Mouse (Mus musculus): ENCODE data around the gene Nedd1. TPM values are rescaled to one million over a fixed set of nuclear protein-coding genes. Genes with fewer than 3 reads are reported as not detected.

Nedd1 gene
- 59.0 and 60.5 TPM in 2 replicates for polyA plus RNA-seq (2016; fragmentation: Nextera tagmentation; extraction: Ambion mirVana)

- peaks cover 9% of the 10 kb centered on the region; the same call in 1 of the 2 replicates for H3K9me3 ChIP-seq
- peaks cover 19% of the 10 kb centered on the region for H3K4me1 ChIP-seq
- WGBS = under 1% methylated on average over 57 of the region's 57 CpGs
- DNase-seq (ENCODE audit: extremely low spot score, low spot score) = peak; percentile 92
- H3K27me3 ChIP-seq (ENCODE audit: poor library complexity, severe bottlenecking) = no peaks in the 10 kb centered on the region
- peak within 1 kb of the TSS; percentile 98 for H3K27ac ChIP-seq
- H3K36me3 ChIP-seq (replicated peaks) = peaks cover 28% of the 10 kb centered on the region
- peak within 1 kb of the TSS; percentile 94 for H3K4me3 ChIP-seq
Observed at GRCm38 (mm10) chr10:92721771-92722619, at the start of gene Nedd1. Gene Nedd1, minus strand, starts transcription at chr10:92722420.

- Histone ChIP-seq H3K36me3 (replicated peaks) (no peaks in the 10 kb centered on the region), H3K4me3 (no peak overlapping the region), H3K4me1 (no peaks in the 10 kb centered on the region), H3K27ac (no peak overlapping the region), H3K27me3 (ENCODE audit: poor library complexity, severe bottlenecking) (no peaks in the 10 kb centered on the region), H3K9me3 (peaks cover 13% of the 10 kb centered on the region)
- 90% methylated on average over 5 of the region's 5 CpGs for WGBS
- no peak for DNase-seq (ENCODE audit: extremely low spot score, low spot score)
Observed at GRCm38 (mm10) chr10:92754359-92754758, 32.1 kb upstream of the Nedd1 start.

DNA sequence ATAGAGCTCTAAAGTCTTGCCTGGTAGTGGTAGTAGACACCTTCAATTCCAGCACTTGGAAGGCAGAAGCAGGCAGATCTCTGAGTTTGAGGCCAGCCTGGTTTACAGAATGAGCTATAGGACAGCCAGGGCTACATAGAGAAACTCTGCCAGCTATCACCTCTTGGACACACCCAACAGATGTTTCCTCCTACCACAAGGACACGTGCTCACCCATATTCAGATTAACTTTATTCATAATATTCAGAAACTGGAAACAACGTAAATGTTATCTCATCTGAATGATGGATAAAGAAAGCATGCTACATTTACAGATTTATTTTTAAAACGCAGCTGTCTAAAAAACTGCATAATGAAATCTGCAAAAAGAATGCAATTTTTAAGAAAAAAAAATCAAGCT, 8.1 kb upstream of the Nedd1 start:
- H3K27ac ChIP-seq = no peak overlapping the region

DNA sequence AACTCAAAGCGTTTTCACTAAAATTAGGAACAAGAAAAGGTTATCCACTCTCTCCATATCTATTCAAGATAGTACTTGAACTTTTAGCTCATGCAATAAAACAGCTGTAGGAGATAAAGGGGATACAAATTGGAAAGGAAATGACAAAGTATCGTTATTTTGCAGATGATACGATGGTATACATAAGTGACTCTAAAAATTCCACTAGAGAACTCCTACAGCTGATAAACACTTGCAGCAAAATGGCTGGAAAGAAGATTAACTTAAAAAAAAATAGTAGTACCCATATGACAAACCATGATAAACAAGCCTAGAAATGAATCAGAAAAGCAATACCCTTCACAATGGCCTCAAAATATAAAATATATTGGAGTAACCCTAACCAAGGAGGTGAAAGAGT, 6.5 kb upstream of the Nedd1 start:
- H3K9me3 ChIP-seq = peaks cover 9% of the 10 kb centered on the region; the same call in 1 of the 2 replicates
- no peak overlapping the region for H3K27ac ChIP-seq
- WGBS = 90% methylated on average over 3 of the region's 3 CpGs
- no peaks in the 10 kb centered on the region for H3K27me3 ChIP-seq (ENCODE audit: poor library complexity, severe bottlenecking)
- DNase-seq (ENCODE audit: extremely low spot score, low spot score) = no peak
- no peaks in the 10 kb centered on the region for H3K36me3 ChIP-seq (replicated peaks)
- H3K4me3 ChIP-seq = no peak overlapping the region
- H3K4me1 ChIP-seq = no peaks in the 10 kb centered on the region

More for the DNA sequence above, 8.1 kb upstream of the Nedd1 start:
- 87% methylated on average over 3 of the region's 3 CpGs for WGBS
- no peak for DNase-seq (ENCODE audit: extremely low spot score, low spot score)
- H3K4me3 ChIP-seq = no peak overlapping the region
- no peaks in the 10 kb centered on the region for H3K36me3 ChIP-seq (replicated peaks)
- no peaks in the 10 kb centered on the region for H3K27me3 ChIP-seq (ENCODE audit: poor library complexity, severe bottlenecking)
- H3K4me1 ChIP-seq = no peaks in the 10 kb centered on the region
- H3K9me3 ChIP-seq = peaks cover 3% of the 10 kb centered on the region; the same call in 1 of the 2 replicates

DNA sequence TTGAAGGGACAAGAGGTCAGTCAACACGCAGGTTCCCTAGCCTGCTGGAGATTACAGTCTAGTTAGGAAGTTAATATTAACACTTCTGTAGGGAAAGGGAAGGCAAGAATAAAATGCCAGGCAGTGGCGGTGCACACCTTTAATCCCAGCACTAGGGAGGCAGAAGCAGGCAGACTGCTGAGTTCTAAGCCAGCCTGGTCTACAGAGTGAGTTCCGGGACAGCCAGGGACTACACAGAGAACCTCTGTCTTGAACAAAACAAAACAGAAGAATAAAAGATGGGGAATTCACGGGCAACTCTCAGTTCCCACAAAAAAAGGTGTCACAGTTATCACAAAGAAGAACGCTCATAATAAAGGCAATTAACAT, 384 bp upstream of the Nedd1 start:
- Histone ChIP-seq H3K27me3 (ENCODE audit: poor library complexity, severe bottlenecking) (no peaks in the 10 kb centered on the region), H3K27ac (peak overlapping the region; percentile 98), H3K36me3 (replicated peaks) (peaks cover 22% of the 10 kb centered on the region), H3K9me3 (peaks cover 9% of the 10 kb centered on the region; the same call in 1 of the 2 replicates), H3K4me1 (peaks cover 19% of the 10 kb centered on the region), H3K4me3 (peak overlapping the region; percentile 94)
- no peak for DNase-seq (ENCODE audit: extremely low spot score, low spot score)
- 41% methylated on average over 5 of the region's 5 CpGs for WGBS

DNA sequence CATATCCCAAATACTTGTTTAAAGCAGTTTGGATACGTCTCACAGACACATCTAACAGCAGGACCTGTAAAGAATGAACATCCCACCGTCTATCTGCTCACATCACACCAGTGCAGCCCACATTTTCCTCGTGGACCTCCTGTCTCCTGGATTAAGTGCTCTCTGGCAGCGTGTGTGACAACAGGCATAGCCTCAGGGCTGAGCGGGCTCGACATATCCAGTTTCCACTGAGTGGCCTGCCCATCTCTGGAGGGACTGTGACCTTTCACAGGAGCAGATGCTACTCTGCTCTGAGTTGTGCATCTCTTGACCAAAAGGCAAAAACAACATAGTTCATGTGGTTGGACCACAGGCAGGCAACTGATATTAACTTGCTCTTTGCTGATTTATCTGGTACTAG, 23.2 kb downstream of the Nedd1 start:
- 78% methylated on average over 6 of the region's 6 CpGs for WGBS
- Histone ChIP-seq H3K9me3 (no peaks in the 10 kb centered on the region), H3K36me3 (replicated peaks) (peaks cover 84% of the 10 kb centered on the region), H3K4me1 (no peaks in the 10 kb centered on the region), H3K27me3 (ENCODE audit: poor library complexity, severe bottlenecking) (no peaks in the 10 kb centered on the region), H3K4me3 (no peak overlapping the region), H3K27ac (no peak overlapping the region)
- DNase-seq (ENCODE audit: extremely low spot score, low spot score) = no peak

GRCm38 (mm10) chr10:92675056-92675455, 47.2 kb downstream of the Nedd1 start:
- Histone ChIP-seq H3K4me3 (no peak overlapping the region), H3K4me1 (no peaks in the 10 kb centered on the region), H3K27me3 (ENCODE audit: poor library complexity, severe bottlenecking) (no peaks in the 10 kb centered on the region), H3K9me3 (no peaks in the 10 kb centered on the region), H3K27ac (no peak overlapping the region), H3K36me3 (replicated peaks) (no peaks in the 10 kb centered on the region)
- 94% methylated on average over 4 of the region's 4 CpGs for WGBS
- no peak for DNase-seq (ENCODE audit: extremely low spot score, low spot score)

- Histone ChIP-seq H3K27me3 (ENCODE audit: poor library complexity, severe bottlenecking) (no peaks in the 10 kb centered on the region), H3K9me3 (no peaks in the 10 kb centered on the region; the same call in 1 of the 2 replicates)
- WGBS = 90% methylated on average over 4 of the region's 4 CpGs
Observed at GRCm38 (mm10) chr10:92671906-92672305, 50.3 kb downstream of the Nedd1 start.

GRCm38 (mm10) chr10:92665287-92665686, 56.9 kb downstream of the Nedd1 start:
- Histone ChIP-seq H3K27me3 (ENCODE audit: poor library complexity, severe bottlenecking) (no peaks in the 10 kb centered on the region), H3K4me1 (no peaks in the 10 kb centered on the region), H3K9me3 (no peaks in the 10 kb centered on the region; the same call in 1 of the 2 replicates), H3K27ac (no peak overlapping the region), H3K4me3 (no peak overlapping the region), H3K36me3 (replicated peaks) (no peaks in the 10 kb centered on the region)
- no peak for DNase-seq (ENCODE audit: extremely low spot score, low spot score)
- WGBS = 91% methylated on average over 5 of the region's 5 CpGs

More at GRCm38 (mm10) chr10:92671906-92672305, 50.3 kb downstream of the Nedd1 start:
- H3K36me3 ChIP-seq (replicated peaks) = no peaks in the 10 kb centered on the region
- no peak overlapping the region for H3K27ac ChIP-seq
- no peak for DNase-seq (ENCODE audit: extremely low spot score, low spot score)
- H3K4me1 ChIP-seq = no peaks in the 10 kb centered on the region
- no peak overlapping the region for H3K4me3 ChIP-seq

GRCm38 (mm10) chr10:92653266-92653665, 69.0 kb downstream of the Nedd1 start:
- 70% methylated on average over 4 of the region's 4 CpGs for WGBS
- Histone ChIP-seq H3K4me1 (peaks cover 24% of the 10 kb centered on the region), H3K36me3 (replicated peaks) (no peaks in the 10 kb centered on the region), H3K27me3 (ENCODE audit: poor library complexity, severe bottlenecking) (peaks cover 25% of the 10 kb centered on the region), H3K27ac (peak overlapping the region; percentile 36), H3K9me3 (no peaks in the 10 kb centered on the region; the same call in 1 of the 2 replicates), H3K4me3 (no peak overlapping the region)
- DNase-seq (ENCODE audit: extremely low spot score, low spot score) = no peak

DNA sequence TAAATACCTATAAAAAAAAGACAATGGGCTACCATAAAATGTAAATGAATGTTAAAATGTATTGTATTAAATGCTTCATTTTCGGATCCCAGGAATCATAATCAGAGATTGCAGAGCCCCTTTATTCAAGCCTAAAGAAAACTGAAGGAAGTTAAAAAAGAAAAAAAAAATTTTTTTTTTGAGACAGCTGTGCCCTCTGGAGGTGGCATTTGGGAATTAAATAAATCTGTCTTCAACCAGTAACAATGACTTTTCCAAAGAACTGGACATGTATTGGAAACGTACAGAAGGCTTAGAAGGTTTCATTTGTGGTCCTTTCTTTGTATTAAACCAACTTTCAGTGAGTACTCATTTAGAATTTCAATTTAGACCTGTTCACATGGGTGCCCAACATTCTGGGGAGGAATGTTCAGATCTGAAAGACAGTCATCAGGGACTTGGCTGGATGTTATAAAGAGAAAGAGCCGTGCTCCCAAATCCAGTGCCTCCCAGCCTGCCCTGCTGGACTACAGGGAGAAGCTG, 69.8 kb downstream of the Nedd1 start:
- Histone ChIP-seq H3K4me3 (no peak overlapping the region), H3K27ac (peak overlapping the region; percentile 73), H3K36me3 (replicated peaks) (no peaks in the 10 kb centered on the region), H3K4me1 (peaks cover 24% of the 10 kb centered on the region), H3K27me3 (ENCODE audit: poor library complexity, severe bottlenecking) (peaks cover 27% of the 10 kb centered on the region), H3K9me3 (no peaks in the 10 kb centered on the region; the same call in 1 of the 2 replicates)
- DNase-seq (ENCODE audit: extremely low spot score, low spot score) = no peak
- 41% methylated on average over 3 of the region's 3 CpGs for WGBS

DNA sequence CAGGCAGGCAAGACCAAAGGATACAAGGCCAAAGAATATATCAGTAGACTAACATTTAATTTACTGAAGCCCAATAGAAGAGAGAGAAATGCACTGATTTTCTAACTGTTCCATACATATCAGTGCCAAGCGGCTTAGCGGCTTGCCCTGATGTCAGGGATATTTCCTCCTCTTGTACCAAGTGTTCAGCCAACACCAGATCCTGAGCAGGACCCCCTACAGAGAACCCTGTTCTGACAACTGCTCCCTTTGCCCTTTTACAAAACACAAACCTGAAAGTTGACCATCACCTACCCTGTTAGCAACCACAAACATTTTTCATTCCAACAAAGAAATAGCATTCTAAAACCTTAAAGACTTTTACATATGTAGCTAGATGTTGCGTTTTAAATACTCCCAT, 71.0 kb downstream of the Nedd1 start:
- Histone ChIP-seq H3K27ac (peak overlapping the region; percentile 58), H3K36me3 (replicated peaks) (no peaks in the 10 kb centered on the region), H3K27me3 (ENCODE audit: poor library complexity, severe bottlenecking) (peaks cover 32% of the 10 kb centered on the region), H3K4me3 (no peak overlapping the region), H3K9me3 (no peaks in the 10 kb centered on the region; the same call in 1 of the 2 replicates), H3K4me1 (peaks cover 24% of the 10 kb centered on the region)
- 89% methylated on average over 3 of the region's 3 CpGs for WGBS
- DNase-seq (ENCODE audit: extremely low spot score, low spot score) = no peak

DNA sequence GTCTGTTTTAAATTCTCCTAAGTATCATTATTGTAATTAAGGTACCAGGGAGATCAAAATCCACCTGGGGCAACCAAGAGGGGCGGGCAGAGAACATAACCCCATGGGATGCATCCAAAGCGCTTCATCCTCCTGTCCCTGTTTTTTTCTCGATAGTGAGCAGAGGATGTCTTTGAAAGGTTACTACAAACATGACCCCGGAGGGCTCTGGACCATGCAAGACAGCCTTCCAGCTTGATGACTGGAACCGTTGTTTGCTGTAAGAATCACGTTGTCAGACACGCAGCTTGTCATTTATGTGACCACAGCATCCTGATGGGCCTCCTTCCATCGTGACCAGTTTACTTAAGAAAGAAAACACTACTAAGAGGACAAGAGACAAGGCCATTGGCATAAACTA, 73.1 kb downstream of the Nedd1 start:
- H3K27ac ChIP-seq = no peak overlapping the region
- peaks cover 31% of the 10 kb centered on the region for H3K27me3 ChIP-seq (ENCODE audit: poor library complexity, severe bottlenecking)
- H3K4me1 ChIP-seq = peaks cover 30% of the 10 kb centered on the region
- no peaks in the 10 kb centered on the region for H3K36me3 ChIP-seq (replicated peaks)
- H3K9me3 ChIP-seq = no peaks in the 10 kb centered on the region; the same call in 1 of the 2 replicates
- DNase-seq (ENCODE audit: extremely low spot score, low spot score) = no peak
- H3K4me3 ChIP-seq = no peak overlapping the region
- 74% methylated on average over 8 of the region's 8 CpGs for WGBS
